Mouse (Mus musculus): ENCODE measurements around the gene Rab4a.

GRCm38 (mm10) chr8:123835451-123835850, 29.7 kb downstream of the Rab4a start:
- no peak for TF ChIP-seq POLR2A (IDR thresholded peaks at IDR 0.05; ENCODE audit: borderline replicate concordance, extremely low read depth, low read depth, low read length)
- TF ChIP-seq CTCF (IDR thresholded peaks at IDR 0.05; ENCODE audit: insufficient read depth, low read length): peak; percentile 68

Data from lung, adult 2 months (tissue).